Mouse (Mus musculus) liver, adult 2 months (tissue): ENCODE data around the gene Plbd2.

Source experiments
- CTCF ChIP-seq: fragments of 200-500 bp; IDR thresholded peaks from 2 replicates; pipeline ENCODE4 v1.5.1; 2011; ENCODE audit warnings: low read depth, low read length, control low read depth
- POLR2A ChIP-seq: fragments of 200-500 bp; IDR thresholded peaks from 2 replicates; pipeline ENCODE4 v1.6.1; 2011; ENCODE audit warnings: low read length, control low read depth; ENCODE audit not compliant: insufficient read depth; ENCODE audit errors: extremely low read depth

DNA sequence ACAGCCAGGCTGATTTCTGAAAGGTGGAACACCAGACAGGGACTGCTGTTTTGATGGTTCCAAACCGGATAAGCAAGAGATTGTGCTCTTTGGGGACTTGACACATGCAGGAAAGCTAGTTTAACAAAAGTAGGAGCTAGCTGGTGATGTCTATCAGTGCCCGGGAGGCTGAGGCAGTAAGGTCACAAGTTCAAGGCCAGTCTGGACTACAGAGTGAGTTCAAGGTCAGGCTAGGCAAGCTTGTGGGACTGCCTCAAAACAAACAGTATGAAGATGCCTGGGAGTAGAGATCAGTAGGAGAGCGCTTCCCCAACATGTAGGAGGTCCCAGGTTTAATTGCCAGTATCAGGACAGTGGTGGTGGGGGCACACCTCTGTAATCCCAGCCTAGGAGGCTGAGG, 6.4 kb downstream of the Plbd2 start:
- no peak for TF ChIP-seq POLR2A
- no peak for TF ChIP-seq CTCF
